Mouse (Mus musculus): Measurements from ENCODE around the gene 1700012B07Rik. TPM values are rescaled to one million over a fixed set of nuclear protein-coding genes. Genes with fewer than 3 reads are reported as not detected.

The 1700012B07Rik gene
- polyA plus RNA-seq, 1 experiment from 2014 or later = not detected

- ATAC-seq (ENCODE audit: low FRiP score, low read depth) = no peak
- Histone ChIP-seq H3K36me3 (no peaks in the 10 kb centered on the region), H3K4me2 (replicated peaks) (no peak overlapping the region), H3K27ac (no peak overlapping the region), H3K4me3 (no peak overlapping the region), H3K27me3 (no peaks in the 10 kb centered on the region), H3K9ac (no peak overlapping the region), H3K9me3 (peaks cover under 1% of the 10 kb centered on the region; the same call in 1 of the 2 replicates), H3K4me1 (no peaks in the 10 kb centered on the region)
- WGBS = 86% methylated on average over 5 of the region's 5 CpGs
Measured at GRCm38 (mm10) chr11:109830368-109830767, 2.5 kb upstream of the 1700012B07Rik start.

GRCm38 (mm10) chr11:109822280-109822679 is 5.6 kb downstream of the 1700012B07Rik start:
- no peak overlapping the region for H3K27ac ChIP-seq
- H3K9ac ChIP-seq = no peak overlapping the region
- WGBS = 87% methylated on average over 6 of the region's 6 CpGs
- no peaks in the 10 kb centered on the region for H3K27me3 ChIP-seq
- no peaks in the 10 kb centered on the region for H3K36me3 ChIP-seq
- H3K4me2 ChIP-seq (replicated peaks) = no peak overlapping the region
- no peak for ATAC-seq (ENCODE audit: low FRiP score, low read depth)
- no peak overlapping the region for H3K4me3 ChIP-seq
- H3K4me1 ChIP-seq = no peaks in the 10 kb centered on the region
- peaks cover 5% of the 10 kb centered on the region; the same call in 1 of the 2 replicates for H3K9me3 ChIP-seq

- no peak overlapping the region for H3K27ac ChIP-seq
- 74% methylated on average over 3 of the region's 3 CpGs for WGBS
- no peaks in the 10 kb centered on the region for H3K9me3 ChIP-seq
Measured at GRCm38 (mm10) chr11:109817405-109817804, 10.4 kb downstream of the 1700012B07Rik start.

GRCm38 (mm10) chr11:109816911-109817310 is 10.9 kb downstream of the 1700012B07Rik start:
- H3K4me1 ChIP-seq = no peaks in the 10 kb centered on the region
- no peak overlapping the region for H3K4me3 ChIP-seq
- 63% methylated on average over 1 of the region's 1 CpGs for WGBS
- H3K4me2 ChIP-seq (replicated peaks) = no peak overlapping the region
- no peak for ATAC-seq (ENCODE audit: low FRiP score, low read depth)
- no peaks in the 10 kb centered on the region for H3K9me3 ChIP-seq
- no peak overlapping the region for H3K9ac ChIP-seq
- H3K27me3 ChIP-seq = no peaks in the 10 kb centered on the region
- H3K27ac ChIP-seq = no peak overlapping the region
- no peaks in the 10 kb centered on the region for H3K36me3 ChIP-seq

More at GRCm38 (mm10) chr11:109817405-109817804, 10.4 kb downstream of the 1700012B07Rik start:
- no peak for ATAC-seq (ENCODE audit: low FRiP score, low read depth)
- H3K36me3 ChIP-seq = no peaks in the 10 kb centered on the region
- no peaks in the 10 kb centered on the region for H3K4me1 ChIP-seq
- no peak overlapping the region for H3K9ac ChIP-seq
- no peaks in the 10 kb centered on the region for H3K27me3 ChIP-seq
- no peak overlapping the region for H3K4me2 ChIP-seq (replicated peaks)
- no peak overlapping the region for H3K4me3 ChIP-seq

GRCm38 (mm10) chr11:109811721-109812120 is 16.1 kb downstream of the 1700012B07Rik start:
- Histone ChIP-seq H3K36me3 (no peaks in the 10 kb centered on the region), H3K9me3 (peaks cover 13% of the 10 kb centered on the region), H3K9ac (no peak overlapping the region), H3K27me3 (no peaks in the 10 kb centered on the region), H3K4me2 (replicated peaks) (no peak overlapping the region), H3K4me1 (no peaks in the 10 kb centered on the region), H3K4me3 (no peak overlapping the region), H3K27ac (no peak overlapping the region)
- no peak for ATAC-seq (ENCODE audit: low FRiP score, low read depth)
- 78% methylated on average over 2 of the region's 2 CpGs for WGBS

- Histone ChIP-seq H3K9me3 (peaks cover 13% of the 10 kb centered on the region), H3K27me3 (no peaks in the 10 kb centered on the region), H3K4me1 (peaks cover under 1% of the 10 kb centered on the region; the same call in 1 of the 2 replicates), H3K9ac (no peak overlapping the region), H3K4me3 (no peak overlapping the region), H3K4me2 (replicated peaks) (no peak overlapping the region), H3K27ac (no peak overlapping the region), H3K36me3 (no peaks in the 10 kb centered on the region)
- no peak for ATAC-seq (ENCODE audit: low FRiP score, low read depth)
- 43% methylated on average over 4 of the region's 4 CpGs for WGBS
Measured at GRCm38 (mm10) chr11:109809175-109809855, 18.5 kb downstream of the 1700012B07Rik start.

- Histone ChIP-seq H3K4me1 (peaks cover 19% of the 10 kb centered on the region), H3K4me3 (no peak overlapping the region), H3K27me3 (no peaks in the 10 kb centered on the region), H3K9ac (no peak overlapping the region), H3K27ac (no peak overlapping the region), H3K36me3 (no peaks in the 10 kb centered on the region), H3K4me2 (replicated peaks) (no peak overlapping the region), H3K9me3 (no peaks in the 10 kb centered on the region)
- WGBS = 93% methylated on average over 1 of the region's 1 CpGs
- ATAC-seq (ENCODE audit: low FRiP score, low read depth) = no peak
Measured at GRCm38 (mm10) chr11:109801515-109801914, 26.3 kb downstream of the 1700012B07Rik start.

GRCm38 (mm10) chr11:109797531-109797930 is 30.3 kb downstream of the 1700012B07Rik start:
- H3K4me1 ChIP-seq = peaks cover under 1% of the 10 kb centered on the region
- no peaks in the 10 kb centered on the region for H3K9me3 ChIP-seq
- H3K36me3 ChIP-seq = no peaks in the 10 kb centered on the region
- 84% methylated on average over 6 of the region's 6 CpGs for WGBS
- no peak overlapping the region for H3K9ac ChIP-seq
- ATAC-seq (ENCODE audit: low FRiP score, low read depth) = no peak
- H3K27me3 ChIP-seq = no peaks in the 10 kb centered on the region
- no peak overlapping the region for H3K27ac ChIP-seq
- no peak overlapping the region for H3K4me3 ChIP-seq
- no peak overlapping the region for H3K4me2 ChIP-seq (replicated peaks)

GRCm38 (mm10) chr11:109795536-109795935 is 32.3 kb downstream of the 1700012B07Rik start:
- Histone ChIP-seq H3K4me3 (no peak overlapping the region), H3K36me3 (no peaks in the 10 kb centered on the region), H3K27ac (no peak overlapping the region), H3K27me3 (no peaks in the 10 kb centered on the region), H3K9me3 (no peaks in the 10 kb centered on the region), H3K4me1 (no peaks in the 10 kb centered on the region), H3K9ac (no peak overlapping the region), H3K4me2 (replicated peaks) (no peak overlapping the region)
- ATAC-seq (ENCODE audit: low FRiP score, low read depth) = no peak
- 61% methylated on average over 2 of the region's 2 CpGs for WGBS

GRCm38 (mm10) chr11:109793578-109793977 is 34.3 kb downstream of the 1700012B07Rik start:
- ATAC-seq (ENCODE audit: low FRiP score, low read depth) = no peak
- Histone ChIP-seq H3K9me3 (no peaks in the 10 kb centered on the region), H3K4me1 (no peaks in the 10 kb centered on the region), H3K27ac (no peak overlapping the region), H3K4me3 (no peak overlapping the region), H3K27me3 (no peaks in the 10 kb centered on the region), H3K4me2 (replicated peaks) (no peak overlapping the region), H3K9ac (no peak overlapping the region), H3K36me3 (no peaks in the 10 kb centered on the region)
- 88% methylated on average over 4 of the region's 4 CpGs for WGBS

GRCm38 (mm10) chr11:109792401-109792997 is 35.3 kb downstream of the 1700012B07Rik start:
- no peak overlapping the region for H3K27ac ChIP-seq
- no peaks in the 10 kb centered on the region for H3K9me3 ChIP-seq
- no peaks in the 10 kb centered on the region for H3K4me1 ChIP-seq
- WGBS = 91% methylated on average over 13 of the region's 13 CpGs
- H3K27me3 ChIP-seq = no peaks in the 10 kb centered on the region
- H3K4me3 ChIP-seq = no peak overlapping the region
- H3K9ac ChIP-seq = no peak overlapping the region
- H3K4me2 ChIP-seq (replicated peaks) = no peak overlapping the region
- H3K36me3 ChIP-seq = no peaks in the 10 kb centered on the region
- no peak for ATAC-seq (ENCODE audit: low FRiP score, low read depth)

GRCm38 (mm10) chr11:109791965-109792364 is 35.9 kb downstream of the 1700012B07Rik start:
- H3K36me3 ChIP-seq = no peaks in the 10 kb centered on the region
- no peak overlapping the region for H3K4me3 ChIP-seq
- WGBS = 89% methylated on average over 2 of the region's 2 CpGs
- no peak overlapping the region for H3K9ac ChIP-seq
- ATAC-seq (ENCODE audit: low FRiP score, low read depth) = no peak
- no peaks in the 10 kb centered on the region for H3K4me1 ChIP-seq
- no peaks in the 10 kb centered on the region for H3K9me3 ChIP-seq
- no peak overlapping the region for H3K27ac ChIP-seq
- no peaks in the 10 kb centered on the region for H3K27me3 ChIP-seq
- no peak overlapping the region for H3K4me2 ChIP-seq (replicated peaks)
